Comparison of ENCODE assay signal across 13 mouse cellular contexts in genomic region chr7:76701224-76701623, GRCm38 (mm10).
"Had no signal": no experiment of that assay in that cellular context is flagged by ENCODE, and none has a peak within 500 bp of the region (broad histone marks: within the 10 kb centered on the region; RNA-seq: fewer than 3 reads in every experiment).

No protein-coding gene starts in this region.

- H3K9me3 ChIP-seq: limb, embryonic 10.5 days; liver, embryonic 15.5 days; midbrain, embryonic 13.5 days had no signal

- DNase-seq: kidney, adult 8-10 months; kidney, postnatal 25 days; lung, adult 2 months; lung, postnatal 36 days; thymus, adult 18-20 months; thymus, postnatal 14 days had no signal

- H3K4me3 ChIP-seq: left cerebral cortex, adult 2 months; limb, embryonic 10.5 days; liver, embryonic 15.5 days; midbrain, embryonic 13.5 days had no signal

- H3K4me1 ChIP-seq: limb, embryonic 10.5 days; liver, embryonic 15.5 days; midbrain, embryonic 13.5 days had no signal

- H3K36me3 ChIP-seq: limb, embryonic 10.5 days; liver, embryonic 15.5 days; midbrain, embryonic 13.5 days had no signal

- H3K9ac ChIP-seq: liver, embryonic 15.5 days; midbrain, embryonic 13.5 days had no signal

- ATAC-seq: lung, postnatal 0 days; midbrain, embryonic 13.5 days had no signal

- H3K27ac ChIP-seq: left cerebral cortex, adult 2 months; limb, embryonic 10.5 days; liver, embryonic 15.5 days; midbrain, embryonic 13.5 days; stomach, postnatal 0 days had no signal

- H3K27me3 ChIP-seq: liver, embryonic 15.5 days; midbrain, embryonic 13.5 days had no signal

- H3K4me2 ChIP-seq: liver, embryonic 11.5 days; liver, embryonic 15.5 days; midbrain, embryonic 13.5 days had no signal
